Mouse (Mus musculus): ENCODE measurements around the gene Kcnma1. TPM values are rescaled to one million over a fixed set of nuclear protein-coding genes. Genes with fewer than 3 reads are reported as not detected.

Kcnma1 gene
- polyA plus RNA-seq, 1 experiment, result 0.26 TPM

GRCm38 (mm10) chr14:23923356-23923755 lies 90.9 kb downstream of the Kcnma1 start:
- TF ChIP-seq TCF3 (IDR thresholded peaks at IDR 0.05; ENCODE audit: insufficient read length, low read depth), result no peak
- Histone ChIP-seq H3ac (ENCODE audit: control insufficient read depth, insufficient read length) (no peak overlapping the region), H3K27me3 (ENCODE audit: control insufficient read depth, insufficient read depth, insufficient read length) (peaks cover 4% of the 10 kb centered on the region), H3K4me3 (no peak overlapping the region), H3K36me3 (ENCODE audit: control insufficient read depth, insufficient read depth) (no peaks in the 10 kb centered on the region), H3K79me2 (ENCODE audit: control insufficient read depth, insufficient read depth) (no peaks in the 10 kb centered on the region), H3K4me2 (ENCODE audit: low read depth) (no peak overlapping the region)

GRCm38 (mm10) chr14:23922755-23923154 lies 91.5 kb downstream of the Kcnma1 start:
- Histone ChIP-seq H3K36me3 (ENCODE audit: control insufficient read depth, insufficient read depth) (no peaks in the 10 kb centered on the region), H3K79me2 (ENCODE audit: control insufficient read depth, insufficient read depth) (no peaks in the 10 kb centered on the region), H3K4me3 (no peak overlapping the region), H3K27me3 (ENCODE audit: control insufficient read depth, insufficient read depth, insufficient read length) (peaks cover 4% of the 10 kb centered on the region), H3ac (ENCODE audit: control insufficient read depth, insufficient read length) (no peak overlapping the region), H3K4me2 (ENCODE audit: low read depth) (no peak overlapping the region)
- TF ChIP-seq TCF12 (IDR thresholded peaks at IDR 0.05; ENCODE audit: insufficient read depth, poor library complexity, severe bottlenecking) (no peak), MYOG (IDR thresholded peaks at IDR 0.05; ENCODE audit: control insufficient read depth in 1 of 3, insufficient read depth in 1 of 3, insufficient read length in 2 of 3, low read depth in 2 of 3) (no peak), MYOD1 (IDR thresholded peaks at IDR 0.05; ENCODE audit: control insufficient read depth in 1 of 3, insufficient read length in 2 of 3, low read depth in 2 of 3) (no peak), SRF (IDR thresholded peaks at IDR 0.05; ENCODE audit: control insufficient read depth, insufficient read length, low read depth) (no peak), USF1 (IDR thresholded peaks at IDR 0.05; ENCODE audit: low read depth) (no peak), TCF3 (IDR thresholded peaks at IDR 0.05; ENCODE audit: insufficient read length, low read depth) (no peak), CEBPB (IDR thresholded peaks at IDR 0.05; ENCODE audit: insufficient read depth, poor library complexity, severe bottlenecking) (no peak), MAX (IDR thresholded peaks at IDR 0.05; ENCODE audit: low read depth) (no peak), E2F4 (IDR thresholded peaks at IDR 0.05; ENCODE audit: insufficient read depth) (no peak), POLR2AphosphoS2 (IDR thresholded peaks at IDR 0.05; ENCODE audit: insufficient read length, low read depth) (no peak), REST (IDR thresholded peaks at IDR 0.05; ENCODE audit: insufficient read depth, insufficient read length) (no peak), POLR2A (IDR thresholded peaks at IDR 0.05; ENCODE audit: insufficient read length, low read depth) (no peak)

DNA sequence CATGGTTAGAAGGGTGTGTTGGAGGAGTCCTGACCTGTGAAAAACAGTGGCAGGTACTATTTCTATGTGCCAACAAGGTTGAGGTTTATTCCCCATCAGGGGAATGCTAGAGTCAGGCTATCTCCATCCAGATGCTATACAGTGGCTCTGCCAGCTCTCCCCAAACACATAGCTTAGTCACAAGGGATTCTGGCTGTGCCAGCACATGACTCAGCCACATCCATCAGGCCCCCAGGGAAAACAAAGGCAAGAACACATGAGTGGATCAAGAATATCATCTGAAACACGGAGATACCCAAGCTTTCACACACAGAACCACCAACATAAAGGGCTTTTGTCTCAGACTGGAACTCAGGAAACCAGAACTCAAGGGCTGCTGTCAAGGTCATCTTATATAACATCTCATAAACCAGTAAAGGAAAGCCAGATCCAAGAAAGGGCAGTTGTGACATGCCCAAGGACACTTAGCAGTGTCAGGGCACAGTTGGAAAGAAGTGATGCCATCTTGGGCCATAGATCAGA lies 103.1 kb downstream of the Kcnma1 start:
- Histone ChIP-seq H3K4me2 (ENCODE audit: low read depth) (no peak overlapping the region), H3K4me3 (no peak overlapping the region), H3K27me3 (ENCODE audit: control insufficient read depth, insufficient read depth, insufficient read length) (no peaks in the 10 kb centered on the region), H3K36me3 (ENCODE audit: control insufficient read depth, insufficient read depth) (no peaks in the 10 kb centered on the region), H3ac (ENCODE audit: control insufficient read depth, insufficient read length) (no peak overlapping the region), H3K79me2 (ENCODE audit: control insufficient read depth, insufficient read depth) (no peaks in the 10 kb centered on the region)
- no peak for TF ChIP-seq POLR2AphosphoS2 (IDR thresholded peaks at IDR 0.05; ENCODE audit: insufficient read length, low read depth)
- TF ChIP-seq POLR2A (IDR thresholded peaks at IDR 0.05; ENCODE audit: insufficient read length, low read depth), result no peak
- no peak for TF ChIP-seq CEBPB (IDR thresholded peaks at IDR 0.05; ENCODE audit: insufficient read depth, poor library complexity, severe bottlenecking)
- TF ChIP-seq SRF (IDR thresholded peaks at IDR 0.05; ENCODE audit: control insufficient read depth, insufficient read length, low read depth), result no peak
- TF ChIP-seq TCF3 (IDR thresholded peaks at IDR 0.05; ENCODE audit: insufficient read length, low read depth), result no peak
- no peak for TF ChIP-seq MYOG (IDR thresholded peaks at IDR 0.05; ENCODE audit: control insufficient read depth in 1 of 3, insufficient read depth in 1 of 3, insufficient read length in 2 of 3, low read depth in 2 of 3)
- no peak for TF ChIP-seq USF1 (IDR thresholded peaks at IDR 0.05; ENCODE audit: low read depth)
- TF ChIP-seq E2F4 (IDR thresholded peaks at IDR 0.05; ENCODE audit: insufficient read depth), result no peak

DNA sequence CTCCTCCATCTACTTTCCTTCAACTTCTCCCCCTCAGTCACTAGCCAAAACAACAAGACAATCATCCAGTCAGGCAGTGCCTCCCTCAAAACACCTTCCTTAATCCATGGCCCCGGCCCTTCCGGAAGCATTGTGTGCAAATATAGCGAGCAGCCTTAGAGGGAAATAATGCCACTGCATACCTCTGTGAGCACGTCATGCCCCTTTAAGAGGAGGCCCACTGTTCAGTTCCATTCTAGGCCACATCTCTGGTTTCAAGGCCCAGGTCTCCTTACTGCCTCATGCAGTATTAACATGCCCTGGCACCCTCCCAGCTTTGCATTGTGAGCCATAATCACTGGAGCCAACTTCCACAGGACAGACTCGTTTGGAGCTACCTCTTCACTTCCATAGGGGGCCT lies 105.7 kb downstream of the Kcnma1 start:
- TF ChIP-seq E2F4 (IDR thresholded peaks at IDR 0.05; ENCODE audit: insufficient read depth) (no peak), USF1 (IDR thresholded peaks at IDR 0.05; ENCODE audit: low read depth) (no peak), POLR2AphosphoS2 (IDR thresholded peaks at IDR 0.05; ENCODE audit: insufficient read length, low read depth) (no peak), SRF (IDR thresholded peaks at IDR 0.05; ENCODE audit: control insufficient read depth, insufficient read length, low read depth) (no peak), CEBPB (IDR thresholded peaks at IDR 0.05; ENCODE audit: insufficient read depth, poor library complexity, severe bottlenecking) (no peak), MYOG (IDR thresholded peaks at IDR 0.05; ENCODE audit: control insufficient read depth in 1 of 3, insufficient read depth in 1 of 3, insufficient read length in 2 of 3, low read depth in 2 of 3) (no peak), TCF3 (IDR thresholded peaks at IDR 0.05; ENCODE audit: insufficient read length, low read depth) (no peak), POLR2A (IDR thresholded peaks at IDR 0.05; ENCODE audit: insufficient read length, low read depth) (no peak), REST (IDR thresholded peaks at IDR 0.05; ENCODE audit: insufficient read depth, insufficient read length) (no peak), TCF12 (IDR thresholded peaks at IDR 0.05; ENCODE audit: insufficient read depth, poor library complexity, severe bottlenecking) (no peak)
- no peak overlapping the region for H3K4me3 ChIP-seq
- H3K27me3 ChIP-seq (ENCODE audit: control insufficient read depth, insufficient read depth, insufficient read length), result no peaks in the 10 kb centered on the region
- H3K36me3 ChIP-seq (ENCODE audit: control insufficient read depth, insufficient read depth), result no peaks in the 10 kb centered on the region
- no peaks in the 10 kb centered on the region for H3K79me2 ChIP-seq (ENCODE audit: control insufficient read depth, insufficient read depth)
- no peak overlapping the region for H3K4me2 ChIP-seq (ENCODE audit: low read depth)
- no peak overlapping the region for H3ac ChIP-seq (ENCODE audit: control insufficient read depth, insufficient read length)

GRCm38 (mm10) chr14:23902636-23903279 lies 111.5 kb downstream of the Kcnma1 start:
- TF ChIP-seq CEBPB (IDR thresholded peaks at IDR 0.05; ENCODE audit: insufficient read depth, poor library complexity, severe bottlenecking) (no peak), SRF (IDR thresholded peaks at IDR 0.05; ENCODE audit: control insufficient read depth, insufficient read length, low read depth) (no peak), TCF3 (IDR thresholded peaks at IDR 0.05; ENCODE audit: insufficient read length, low read depth) (no peak), MYOG (IDR thresholded peaks at IDR 0.05; ENCODE audit: control insufficient read depth in 1 of 3, insufficient read depth in 1 of 3, insufficient read length in 2 of 3, low read depth in 2 of 3) (no peak), E2F4 (IDR thresholded peaks at IDR 0.05; ENCODE audit: insufficient read depth) (no peak), MYOD1 (IDR thresholded peaks at IDR 0.05; ENCODE audit: control insufficient read depth in 1 of 3, insufficient read length in 2 of 3, low read depth in 2 of 3) (no peak)
- H3K4me2 ChIP-seq (ENCODE audit: low read depth), result no peak overlapping the region
- peaks cover 6% of the 10 kb centered on the region for H3K27me3 ChIP-seq (ENCODE audit: control insufficient read depth, insufficient read depth, insufficient read length)
- H3K79me2 ChIP-seq (ENCODE audit: control insufficient read depth, insufficient read depth), result no peaks in the 10 kb centered on the region
- no peaks in the 10 kb centered on the region for H3K36me3 ChIP-seq (ENCODE audit: control insufficient read depth, insufficient read depth)
- H3K4me3 ChIP-seq, result no peak overlapping the region
- no peak overlapping the region for H3ac ChIP-seq (ENCODE audit: control insufficient read depth, insufficient read length)
